Mouse (Mus musculus): Measurements from ENCODE around the gene Naa35.

- no peak for TF ChIP-seq CTCF (IDR thresholded peaks at IDR 0.05; ENCODE audit: insufficient read depth, low read length)
- no peak for TF ChIP-seq POLR2A (IDR thresholded peaks at IDR 0.05; ENCODE audit: borderline replicate concordance, extremely low read depth, low read depth, low read length)
Measured at GRCm38 (mm10) chr13:59535746-59536145, 49.3 kb upstream of the Naa35 start.

All from lung, adult 2 months (tissue).